9 mouse cellular contexts compared by ENCODE assay signal in genomic region chr13:55058042-55058441, GRCm38 (mm10). TPM values are rescaled to one million over a fixed set of nuclear protein-coding genes. Genes with fewer than 3 reads are reported as not detected.
A peak's percentile ranks its signal among the peaks of the same experiment; 100 is the strongest.
DNase-seq lines count a peak whose midpoint lies in the region; ATAC-seq and TF ChIP-seq lines count a peak whose summit lies in the region.
"Had no signal": no experiment of that assay in that cellular context is flagged by ENCODE, and none has a peak within 500 bp of the region (broad histone marks: within the 10 kb centered on the region; RNA-seq: fewer than 3 reads in every experiment).

No protein-coding gene starts in this region.

- no peak for TF ChIP-seq EP300 in ES-Bruce4 (IDR thresholded peaks at IDR 0.05; ENCODE audit: insufficient read depth, low read depth, low read length)
- no peak for TF ChIP-seq EP300 in liver, postnatal 0 days (IDR thresholded peaks at IDR 0.05; ENCODE audit: low read depth)

- no peak overlapping the region for H3K4me3 ChIP-seq in kidney, embryonic 16.5 days (ENCODE audit: low read length)
- no peak overlapping the region for H3K4me3 ChIP-seq in ES-Bruce4 (ENCODE audit: low read depth, low read length)
- no peak overlapping the region for H3K4me3 ChIP-seq in liver, postnatal 0 days (ENCODE audit: low read depth, low read length)
- H3K4me3 ChIP-seq in forebrain, embryonic 14.5 days (ENCODE audit: low read depth, low read length), result no peak overlapping the region
- H3K4me3 ChIP-seq: limb, embryonic 12.5 days had no signal

- WGBS in kidney, embryonic 16.5 days, result 95% methylated on average over 2 of the region's 2 CpGs
- 88% methylated on average over 2 of the region's 2 CpGs for WGBS in liver, postnatal 0 days (ENCODE audit: insufficient replicate concordance)
- WGBS in forebrain, embryonic 14.5 days, result 94% methylated on average over 2 of the region's 2 CpGs

- H3K27ac ChIP-seq in kidney, embryonic 16.5 days (ENCODE audit: low read length), result no peak overlapping the region
- H3K27ac ChIP-seq in ES-Bruce4 (ENCODE audit: insufficient read depth, low read length), result no peak overlapping the region
- no peak overlapping the region for H3K27ac ChIP-seq in liver, postnatal 0 days (ENCODE audit: low read depth)
- no peak overlapping the region for H3K27ac ChIP-seq in forebrain, embryonic 14.5 days (ENCODE audit: low read depth, low read length)
- H3K27ac ChIP-seq: limb, embryonic 12.5 days had no signal

- H3K9me3 ChIP-seq in kidney, embryonic 16.5 days (ENCODE audit: low read length), result no peaks in the 10 kb centered on the region
- H3K9me3 ChIP-seq in ES-Bruce4 (replicated peaks; ENCODE audit: control insufficient read depth, insufficient read depth, low read length, poor library complexity, severe bottlenecking), result no peaks in the 10 kb centered on the region
- no peaks in the 10 kb centered on the region for H3K9me3 ChIP-seq in liver, postnatal 0 days (ENCODE audit: low read length)
- no peaks in the 10 kb centered on the region for H3K9me3 ChIP-seq in forebrain, embryonic 14.5 days (replicated peaks; ENCODE audit: control insufficient read depth, low read length)
- H3K9me3 ChIP-seq: limb, embryonic 12.5 days had no signal

- peaks cover 9% of the 10 kb centered on the region; the same call in 1 of the 2 replicates for H3K4me1 ChIP-seq in kidney, embryonic 16.5 days (ENCODE audit: insufficient read depth, low read length)
- H3K4me1 ChIP-seq in ES-Bruce4 (ENCODE audit: control insufficient read depth, insufficient read depth, low read length), result no peaks in the 10 kb centered on the region
- no peaks in the 10 kb centered on the region for H3K4me1 ChIP-seq in liver, postnatal 0 days (ENCODE audit: insufficient read depth)
- no peaks in the 10 kb centered on the region for H3K4me1 ChIP-seq in forebrain, embryonic 14.5 days (ENCODE audit: control insufficient read depth, insufficient read depth, low read length)
- H3K4me1 ChIP-seq: limb, embryonic 12.5 days had no signal

- no peak for ATAC-seq in kidney, embryonic 16.5 days (ENCODE audit: low FRiP score, low TSS enrichment)
- ATAC-seq in liver, postnatal 0 days, result no peak
- no peak for ATAC-seq in forebrain, embryonic 14.5 days

- H3K4me2 ChIP-seq in kidney, embryonic 16.5 days (replicated peaks; ENCODE audit: low read depth, low read length), result no peak overlapping the region
- H3K4me2 ChIP-seq in liver, postnatal 0 days (ENCODE audit: low read depth, low read length), result no peak overlapping the region
- H3K4me2 ChIP-seq in forebrain, embryonic 14.5 days (ENCODE audit: low read length), result no peak overlapping the region
- H3K4me2 ChIP-seq: limb, embryonic 12.5 days had no signal

- H3K9ac ChIP-seq in kidney, embryonic 16.5 days (replicated peaks; ENCODE audit: low read length), result no peak overlapping the region
- no peak overlapping the region for H3K9ac ChIP-seq in ES-Bruce4 (ENCODE audit: low read depth, poor library complexity, severe bottlenecking)
- no peak overlapping the region for H3K9ac ChIP-seq in liver, postnatal 0 days (replicated peaks)
- H3K9ac ChIP-seq in forebrain, embryonic 14.5 days (ENCODE audit: low read length), result no peak overlapping the region
- H3K9ac ChIP-seq: limb, embryonic 12.5 days had no signal

- peak; percentile 3 for DNase-seq in kidney, adult 11 months
- peak; percentile 14 for DNase-seq in brain, adult 2 months (ENCODE audit: low read depth, low spot score)
- DNase-seq in liver, postnatal 0 days, result peak; percentile 38
- no peak for DNase-seq in gastrocnemius, adult 8-10 months (ENCODE audit: low spot score in 2 of 2)
- no peak for DNase-seq in adipocyte (ENCODE audit: low spot score)
- no peak for DNase-seq in forebrain, embryonic 14.5 days (ENCODE audit: low spot score)

- H3K36me3 ChIP-seq in kidney, embryonic 16.5 days (ENCODE audit: insufficient read depth, low read length), result peaks cover 11% of the 10 kb centered on the region
- H3K36me3 ChIP-seq in ES-Bruce4 (ENCODE audit: control insufficient read depth, insufficient read depth, low read length, poor library complexity, severe bottlenecking), result no peaks in the 10 kb centered on the region; the same call in 1 of the 2 replicates
- peaks cover 18% of the 10 kb centered on the region for H3K36me3 ChIP-seq in liver, postnatal 0 days (replicated peaks; ENCODE audit: insufficient read depth, low read length)
- peaks cover 11% of the 10 kb centered on the region for H3K36me3 ChIP-seq in forebrain, embryonic 14.5 days (ENCODE audit: control insufficient read depth, insufficient read depth, low read length)

- TF ChIP-seq CTCF in ES-Bruce4 (IDR thresholded peaks at IDR 0.05; ENCODE audit: low read depth, low read length), result peak; percentile 70
- peak; percentile 73 for TF ChIP-seq CTCF in liver, postnatal 0 days (IDR thresholded peaks at IDR 0.05; ENCODE audit: low read depth)

- TF ChIP-seq POLR2A in ES-Bruce4 (IDR thresholded peaks at IDR 0.05; ENCODE audit: insufficient read depth, low read length), result no peak

- no peaks in the 10 kb centered on the region for H3K27me3 ChIP-seq in kidney, embryonic 16.5 days (ENCODE audit: insufficient read depth, low read length)
- H3K27me3 ChIP-seq in ES-Bruce4 (ENCODE audit: control insufficient read depth, insufficient read depth, low read length, poor library complexity, severe bottlenecking), result no peaks in the 10 kb centered on the region
- no peaks in the 10 kb centered on the region for H3K27me3 ChIP-seq in liver, postnatal 0 days (ENCODE audit: insufficient read depth, low read length)
- no peaks in the 10 kb centered on the region for H3K27me3 ChIP-seq in forebrain, embryonic 14.5 days (replicated peaks; ENCODE audit: control insufficient read depth, insufficient read depth, low read length)
- H3K27me3 ChIP-seq: limb, embryonic 12.5 days had no signal

RNA-seq across cellular contexts. Expression of gene Hk3, which starts 36.9 kb away (rescaled TPM):
- 1.0 and 1.1 TPM in 2 replicates for polyA plus RNA-seq in kidney, embryonic 16.5 days (2015; fragmentation: Nextera tagmentation; extraction: Ambion mirVana)
- not detected in 2 replicates for polyA plus RNA-seq in ES-Bruce4 (2011; ENCODE audit: insufficient read depth, insufficient read length, low read depth, missing spikeins)
- polyA plus RNA-seq in liver, postnatal 0 days (2015; fragmentation: Nextera tagmentation; extraction: Ambion mirVana), result 5.2 and 6.5 TPM in 2 replicates
- total RNA-seq in gastrocnemius, adult 8-10 months (2022), result under 1 TPM; 0.25 to 0.46 (median 0.31) TPM
- polyA plus RNA-seq in forebrain, embryonic 14.5 days (2014; fragmentation: Nextera tagmentation; extraction: Ambion mirVana), result 0.80 and 1.1 TPM in 2 replicates

RNA-seq across cellular contexts. Expression of gene Uimc1, which starts 42.1 kb away (rescaled TPM):
- polyA plus RNA-seq in kidney, embryonic 16.5 days (2015; fragmentation: Nextera tagmentation; extraction: Ambion mirVana), result 24.9 and 27.4 TPM in 2 replicates
- 29.8 and 29.9 TPM in 2 replicates for polyA plus RNA-seq in ES-Bruce4 (2011; ENCODE audit: insufficient read depth, insufficient read length, low read depth, missing spikeins)
- 12.1 TPM in 2 replicates for polyA plus RNA-seq in liver, postnatal 0 days (2015; fragmentation: Nextera tagmentation; extraction: Ambion mirVana)
- total RNA-seq in gastrocnemius, adult 8-10 months (2022), result 10 to 100 TPM; 10.0 to 14.3 (median 12.3) TPM
- polyA plus RNA-seq in forebrain, embryonic 14.5 days (2014; fragmentation: Nextera tagmentation; extraction: Ambion mirVana), result 20.7 and 23.5 TPM in 2 replicates

RNA-seq across cellular contexts. Expression of gene Zfp346, which starts 47.1 kb away (rescaled TPM):
- 19.6 and 22.7 TPM in 2 replicates for polyA plus RNA-seq in kidney, embryonic 16.5 days (2015; fragmentation: Nextera tagmentation; extraction: Ambion mirVana)
- 37.0 and 38.2 TPM in 2 replicates for polyA plus RNA-seq in ES-Bruce4 (2011; ENCODE audit: insufficient read depth, insufficient read length, low read depth, missing spikeins)
- polyA plus RNA-seq in liver, postnatal 0 days (2015; fragmentation: Nextera tagmentation; extraction: Ambion mirVana), result 3.0 and 3.6 TPM in 2 replicates
- 10 to 100 TPM; 13.0 to 15.8 (median 14.1) TPM for total RNA-seq in gastrocnemius, adult 8-10 months (2022)
- 20.3 and 20.8 TPM in 2 replicates for polyA plus RNA-seq in forebrain, embryonic 14.5 days (2014; fragmentation: Nextera tagmentation; extraction: Ambion mirVana)

Comparison
In these comparisons a context has a peak if more than half of its experiments do, and no peak if none do; other contexts are left out.
1. DNase-seq: peak in kidney, adult 11 months (single experiment), brain, adult 2 months (single experiment) and liver, postnatal 0 days (single experiment); none in gastrocnemius, adult 8-10 months (0 of 2), adipocyte (single experiment) and forebrain, embryonic 14.5 days (single experiment).